Mouse (Mus musculus) G1E (cell line): ENCODE data around the gene Ssh2. TPM values are rescaled to one million over a fixed set of nuclear protein-coding genes. Genes with fewer than 3 reads are reported as not detected.

Source experiments
- ATAC-seq: 2 replicates; pipeline ENCODE4 v1.8.0; 2016; ENCODE audit warnings: mild to moderate bottlenecking; ENCODE audit not compliant: insufficient number of reproducible peaks, poor library complexity, low FRiP score, severe bottlenecking; ENCODE audit errors: extremely low read depth
- DNase-seq: peaks from one replicate; pipeline ENCODE4 v3.0.0; 2012; ENCODE audit warnings: low spot score
- H3K27me3 ChIP-seq: 2 replicates; pipeline ENCODE4 v1.6.1; 2012; ENCODE audit warnings: mild to moderate bottlenecking, low read length, inconsistent platforms; ENCODE audit not compliant: insufficient read depth
- H3K36me3 ChIP-seq: replicated peaks from 2 replicates; pipeline ENCODE3; 2012; ENCODE audit warnings: mild to moderate bottlenecking, inconsistent platforms
- H3K4me1 ChIP-seq: 2 replicates; pipeline ENCODE4 v1.6.1; 2012; ENCODE audit warnings: low read depth, low read length, inconsistent platforms, mixed read lengths; ENCODE audit not compliant: insufficient read depth
- H3K4me3 ChIP-seq: 2 replicates; pipeline ENCODE4 v1.5.1; 2012; ENCODE audit warnings: low read depth, mild to moderate bottlenecking, inconsistent platforms, low read length, moderate library complexity, mixed read lengths
- H3K9me3 ChIP-seq: replicated peaks from 2 replicates; pipeline ENCODE4 v1.6.1; 2012; ENCODE audit warnings: inconsistent platforms
- CTCF ChIP-seq: IDR thresholded peaks from 2 replicates; pipeline ENCODE4 v1.5.1; 2012; ENCODE audit warnings: low read depth, low read length, inconsistent platforms, mixed read lengths
- GATA1 ChIP-seq: IDR thresholded peaks from 2 replicates; pipeline ENCODE4 v1.6.1; 2012; ENCODE audit warnings: borderline replicate concordance, low read length, inconsistent platforms, mixed read lengths
- GATA2 ChIP-seq: IDR thresholded peaks from 2 replicates; pipeline ENCODE4 v1.6.1; 2012; ENCODE audit warnings: low read depth, low read length, inconsistent platforms, borderline replicate concordance
- POLR2AphosphoS5 ChIP-seq: IDR thresholded peaks from 2 replicates; pipeline ENCODE4 v1.6.1; 2012; ENCODE audit warnings: low read depth, low read length, inconsistent platforms; ENCODE audit not compliant: insufficient replicate concordance
- TAL1 ChIP-seq: conservative IDR thresholded peaks from 2 replicates; pipeline ENCODE4 v1.6.1; 2012; ENCODE audit warnings: low read depth, low read length, inconsistent platforms, mixed read lengths
- polyA plus RNA-seq: library from polyadenylated mRNA; stranded (reverse); fragments of >175 nt; gene quantifications from 2 replicates; pipeline ENCODE4 v1.2.3, GENCODE M21; 2012
- total RNA-seq, 2 experiments: library from RNA; stranded (forward) in 1 of 2; stranded (reverse) in 1 of 2; fragments of 200-1000 nt in 1 of 2; fragments of >200 nt in 1 of 2; fragmentation: Nextera tagmentation in 1 of 2; gene quantifications; 2 replicates each; pipeline ENCODE4 v1.2.3; 2014 to 2017

Gene Ssh2
- total and polyA plus RNA-seq, 3 experiments = 15.1 to 34.6 (median 25.0) TPM

GRCm38 (mm10) chr11:77364376-77364775 is 148.3 kb downstream of the Ssh2 start:
- Histone ChIP-seq H3K4me1 (peaks cover 4% of the 10 kb centered on the region; the same call in 1 of the 2 replicates), H3K9me3 (no peaks in the 10 kb centered on the region), H3K27me3 (no peaks in the 10 kb centered on the region), H3K4me3 (no peak overlapping the region), H3K36me3 (no peaks in the 10 kb centered on the region)
- ATAC-seq (no peak), DNase-seq (no peak)
- TF ChIP-seq GATA1 (no peak), POLR2AphosphoS5 (no peak), TAL1 (no peak), CTCF (no peak), GATA2 (no peak)

GRCm38 (mm10) chr11:77365706-77366386 is 149.8 kb downstream of the Ssh2 start:
- ATAC-seq (no peak), DNase-seq (no peak)
- no peak overlapping the region for H3K4me3 ChIP-seq
- H3K9me3 ChIP-seq = no peaks in the 10 kb centered on the region
- no peaks in the 10 kb centered on the region for H3K36me3 ChIP-seq
- H3K27me3 ChIP-seq = no peaks in the 10 kb centered on the region
- H3K4me1 ChIP-seq = peaks cover 8% of the 10 kb centered on the region
- TF ChIP-seq POLR2AphosphoS5 (no peak), GATA2 (no peak), CTCF (no peak), TAL1 (no peak), GATA1 (no peak)

GRCm38 (mm10) chr11:77367541-77368270 is 151.6 kb downstream of the Ssh2 start:
- ATAC-seq = no peak
- TF ChIP-seq POLR2AphosphoS5 = no peak
- no peak for TF ChIP-seq GATA2
- no peak for TF ChIP-seq CTCF
- no peak for TF ChIP-seq TAL1
- no peak for TF ChIP-seq GATA1
- Histone ChIP-seq H3K9me3 (no peaks in the 10 kb centered on the region), H3K36me3 (no peaks in the 10 kb centered on the region), H3K4me3 (no peak overlapping the region), H3K4me1 (peaks cover 20% of the 10 kb centered on the region), H3K27me3 (no peaks in the 10 kb centered on the region)
- DNase-seq = no peak

- Histone ChIP-seq H3K9me3 (no peaks in the 10 kb centered on the region), H3K4me3 (no peak overlapping the region), H3K36me3 (no peaks in the 10 kb centered on the region), H3K27me3 (no peaks in the 10 kb centered on the region), H3K4me1 (peaks cover 18% of the 10 kb centered on the region)
- TF ChIP-seq TAL1 (no peak), CTCF (no peak), GATA1 (no peak), POLR2AphosphoS5 (no peak), GATA2 (no peak)
- ATAC-seq (no peak), DNase-seq (no peak)
Observed at GRCm38 (mm10) chr11:77369188-77369840, 153.2 kb downstream of the Ssh2 start.

GRCm38 (mm10) chr11:77369841-77370191 is 153.7 kb downstream of the Ssh2 start:
- no peak for DNase-seq
- TF ChIP-seq CTCF = no peak
- TF ChIP-seq POLR2AphosphoS5 = no peak
- no peak for TF ChIP-seq TAL1
- TF ChIP-seq GATA2 = no peak
- no peak for TF ChIP-seq GATA1
- H3K36me3 ChIP-seq = no peaks in the 10 kb centered on the region
- H3K4me3 ChIP-seq = no peak overlapping the region
- no peaks in the 10 kb centered on the region for H3K27me3 ChIP-seq
- peaks cover 18% of the 10 kb centered on the region for H3K4me1 ChIP-seq
- no peaks in the 10 kb centered on the region for H3K9me3 ChIP-seq
- no peak for ATAC-seq

GRCm38 (mm10) chr11:77371088-77371487 is 155.0 kb downstream of the Ssh2 start:
- Histone ChIP-seq H3K4me3 (no peak overlapping the region), H3K4me1 (peaks cover 18% of the 10 kb centered on the region), H3K27me3 (no peaks in the 10 kb centered on the region), H3K36me3 (no peaks in the 10 kb centered on the region), H3K9me3 (no peaks in the 10 kb centered on the region)
- ATAC-seq (no peak), DNase-seq (no peak)
- TF ChIP-seq CTCF (no peak), TAL1 (no peak), GATA2 (no peak), POLR2AphosphoS5 (no peak), GATA1 (no peak)
